ENCODE assay signal across 12 mouse cellular contexts in genomic region chr2:17702481-17703169, GRCm38 (mm10). TPM values are rescaled to one million over a fixed set of nuclear protein-coding genes. Genes with fewer than 3 reads are reported as not detected.
DNase-seq lines count a peak whose midpoint lies in the region; ATAC-seq and TF ChIP-seq lines count a peak whose summit lies in the region.
"Had no signal": no experiment of that assay in that cellular context is flagged by ENCODE, and none has a peak within 500 bp of the region (broad histone marks: within the 10 kb centered on the region; RNA-seq: fewer than 3 reads in every experiment).

No protein-coding gene starts in this region.

- no peaks in the 10 kb centered on the region for H3K9me3 ChIP-seq in midbrain, embryonic 16.5 days (replicated peaks; ENCODE audit: control insufficient read depth, low read length, poor library complexity, severe bottlenecking)
- no peaks in the 10 kb centered on the region for H3K9me3 ChIP-seq in midbrain, embryonic 10.5 days (replicated peaks)
- no peaks in the 10 kb centered on the region for H3K9me3 ChIP-seq in midbrain, postnatal 0 days (ENCODE audit: low read length)
- H3K9me3 ChIP-seq: heart, embryonic 10.5 days; stomach, embryonic 15.5 days had no signal

- H3K4me3 ChIP-seq in midbrain, embryonic 16.5 days (ENCODE audit: low read depth, low read length), result no peak overlapping the region
- H3K4me3 ChIP-seq in midbrain, embryonic 10.5 days, result no peak overlapping the region
- no peak overlapping the region for H3K4me3 ChIP-seq in midbrain, postnatal 0 days (ENCODE audit: low read depth, low read length)
- H3K4me3 ChIP-seq: heart, embryonic 10.5 days; stomach, embryonic 15.5 days had no signal

- intact Hi-C loops in heart, postnatal 10 days (cut with DNase I), result no loop called here

- H3K9ac ChIP-seq in midbrain, embryonic 16.5 days (ENCODE audit: low read depth, low read length), result no peak overlapping the region
- no peak overlapping the region for H3K9ac ChIP-seq in midbrain, postnatal 0 days (replicated peaks; ENCODE audit: low read length, poor library complexity, severe bottlenecking)
- H3K9ac ChIP-seq: stomach, embryonic 15.5 days had no signal

- no peaks in the 10 kb centered on the region for H3K36me3 ChIP-seq in midbrain, embryonic 16.5 days (ENCODE audit: control insufficient read depth, insufficient read depth, low read length)
- H3K36me3 ChIP-seq in midbrain, embryonic 10.5 days, result no peaks in the 10 kb centered on the region
- H3K36me3 ChIP-seq in midbrain, postnatal 0 days (ENCODE audit: insufficient read depth, low read length), result no peaks in the 10 kb centered on the region
- H3K36me3 ChIP-seq: heart, embryonic 10.5 days; stomach, embryonic 15.5 days had no signal

- 65% methylated on average over 7 of the region's 7 CpGs for WGBS in midbrain, embryonic 16.5 days
- 70% methylated on average over 7 of the region's 7 CpGs for WGBS in midbrain, embryonic 10.5 days
- 50% methylated on average over 7 of the region's 7 CpGs for WGBS in midbrain, postnatal 0 days

- no peak overlapping the region for H3K4me2 ChIP-seq in midbrain, embryonic 16.5 days (ENCODE audit: low read length)
- no peak overlapping the region for H3K4me2 ChIP-seq in midbrain, postnatal 0 days (ENCODE audit: low read depth, low read length, poor library complexity, severe bottlenecking)
- H3K4me2 ChIP-seq: stomach, embryonic 15.5 days had no signal

- H3K27ac ChIP-seq in midbrain, embryonic 16.5 days (ENCODE audit: low read length), result peak overlapping the region; percentile 69
- H3K27ac ChIP-seq in midbrain, embryonic 10.5 days (replicated peaks), result no peak overlapping the region
- H3K27ac ChIP-seq in midbrain, postnatal 0 days (ENCODE audit: low read depth, low read length), result peak overlapping the region; percentile 40; the same call in 1 of the 2 replicates
- H3K27ac ChIP-seq: heart, embryonic 10.5 days; stomach, embryonic 15.5 days had no signal

- TF ChIP-seq CTCF in midbrain, postnatal 0 days (IDR thresholded peaks at IDR 0.05), result no peak

- no peaks in the 10 kb centered on the region for H3K27me3 ChIP-seq in midbrain, embryonic 16.5 days (ENCODE audit: control insufficient read depth, insufficient read depth, low read depth, low read length)
- H3K27me3 ChIP-seq in midbrain, embryonic 10.5 days (ENCODE audit: low read depth, poor library complexity, severe bottlenecking), result no peaks in the 10 kb centered on the region
- no peaks in the 10 kb centered on the region for H3K27me3 ChIP-seq in midbrain, postnatal 0 days (ENCODE audit: insufficient read depth, low read length)
- H3K27me3 ChIP-seq: stomach, embryonic 15.5 days had no signal

- no peak for DNase-seq in midbrain, embryonic 10.5 days (ENCODE audit: low spot score)
- DNase-seq in forelimb bud, embryonic 11.5 days (ENCODE audit: low read depth, low spot score), result peak; percentile 42
- DNase-seq in midbrain, postnatal 0 days (ENCODE audit: low spot score), result no peak
- DNase-seq in left cerebral cortex, adult 9 months (ENCODE audit: low spot score in 2 of 2), result no peak
- no peak for DNase-seq in heart, postnatal 10 days
- no peak for DNase-seq in right cerebral cortex, postnatal 25 days
- no peak for DNase-seq in B cell, adult 2 months
- DNase-seq: cerebellum, adult 18-20 months; kidney, postnatal 10 days had no signal

- peak; percentile 80 for ATAC-seq in midbrain, embryonic 16.5 days
- peak; percentile 60; the same call in 1 of the 2 replicates for ATAC-seq in midbrain, postnatal 0 days (ENCODE audit: low FRiP score)

- H3K4me1 ChIP-seq in midbrain, embryonic 16.5 days (ENCODE audit: control insufficient read depth, insufficient read depth, low read length), result peaks cover 14% of the 10 kb centered on the region
- H3K4me1 ChIP-seq in midbrain, embryonic 10.5 days, result peaks cover 43% of the 10 kb centered on the region
- peaks cover 5% of the 10 kb centered on the region for H3K4me1 ChIP-seq in midbrain, postnatal 0 days (ENCODE audit: insufficient read depth, low read length)
- H3K4me1 ChIP-seq: stomach, embryonic 15.5 days had no signal

RNA-seq across cellular contexts. Expression of gene Nebl, which starts 28.6 kb away (rescaled TPM):
- 12.8 and 13.8 TPM in 2 replicates for polyA plus RNA-seq in midbrain, embryonic 16.5 days (2015; fragmentation: Nextera tagmentation; extraction: Ambion mirVana)
- polyA plus RNA-seq in midbrain, embryonic 10.5 days (2016; fragmentation: Nextera tagmentation; extraction: Ambion mirVana), result 3.3 and 4.4 TPM in 2 replicates
- 24.0 and 25.1 TPM in 2 replicates for total RNA-seq in midbrain, postnatal 0 days (2014; rRNA removed)
- polyA plus RNA-seq in midbrain, postnatal 0 days (2015; fragmentation: Nextera tagmentation; extraction: Ambion mirVana), result 8.4 and 11.7 TPM in 2 replicates
- total RNA-seq in heart, postnatal 10 days (2021), result 100 to 1,000 TPM; 456 TPM
